Mouse (Mus musculus): ENCODE results near the gene Kcng1.
A peak's percentile ranks its signal among the peaks of the same experiment; 100 is the strongest.

The Kcng1 gene

GRCm38 (mm10) chr2:168281582-168281981 is at the start of gene Kcng1:
Gene Kcng1 (minus strand): TSS chr2:168281736.
- no peak for DNase-seq (ENCODE audit: low spot score in 2 of 2)

- no peak for DNase-seq (ENCODE audit: low spot score in 2 of 2)
Observed at GRCm38 (mm10) chr2:168330421-168331070, 49.0 kb upstream of the Kcng1 start.

GRCm38 (mm10) chr2:168321716-168322374 is 40.3 kb upstream of the Kcng1 start:
- DNase-seq (ENCODE audit: low spot score in 2 of 2), result no peak

- DNase-seq (ENCODE audit: low spot score in 2 of 2), result no peak
Observed at GRCm38 (mm10) chr2:168320388-168321182, 39.0 kb upstream of the Kcng1 start.

- DNase-seq (ENCODE audit: low spot score in 2 of 2), result no peak
Observed at GRCm38 (mm10) chr2:168314646-168315446, 33.3 kb upstream of the Kcng1 start.

GRCm38 (mm10) chr2:168312504-168312903 is 31.0 kb upstream of the Kcng1 start:
- DNase-seq (ENCODE audit: low spot score in 2 of 2), result no peak

GRCm38 (mm10) chr2:168311006-168311405 is 29.5 kb upstream of the Kcng1 start:
- DNase-seq (ENCODE audit: low spot score in 2 of 2), result no peak

GRCm38 (mm10) chr2:168308916-168309315 is 27.4 kb upstream of the Kcng1 start:
- DNase-seq (ENCODE audit: low spot score in 2 of 2), result no peak

- no peak for DNase-seq (ENCODE audit: low spot score in 2 of 2)
Observed at GRCm38 (mm10) chr2:168299650-168300049, 18.1 kb upstream of the Kcng1 start.

GRCm38 (mm10) chr2:168296530-168296929 is 15.0 kb upstream of the Kcng1 start:
- DNase-seq (ENCODE audit: low spot score in 2 of 2), result no peak

GRCm38 (mm10) chr2:168292521-168292920 is 11.0 kb upstream of the Kcng1 start:
- DNase-seq (ENCODE audit: low spot score in 2 of 2), result no peak

GRCm38 (mm10) chr2:168292041-168292440 is 10.5 kb upstream of the Kcng1 start:
- DNase-seq (ENCODE audit: low spot score in 2 of 2), result no peak

- DNase-seq (ENCODE audit: low spot score in 2 of 2), result no peak
Observed at GRCm38 (mm10) chr2:168289851-168290250, 8.3 kb upstream of the Kcng1 start.

- DNase-seq (ENCODE audit: low spot score in 2 of 2), result no peak
Observed at GRCm38 (mm10) chr2:168289016-168289415, 7.5 kb upstream of the Kcng1 start.

- DNase-seq (ENCODE audit: low spot score in 2 of 2), result no peak
Observed at GRCm38 (mm10) chr2:168286987-168287386, 5.5 kb upstream of the Kcng1 start.

- no peak for DNase-seq (ENCODE audit: low spot score in 2 of 2)
Observed at GRCm38 (mm10) chr2:168285143-168285542, 3.6 kb upstream of the Kcng1 start.

- DNase-seq (ENCODE audit: low spot score in 2 of 2), result no peak
Observed at GRCm38 (mm10) chr2:168280729-168281581, 581 bp downstream of the Kcng1 start.

- DNase-seq (ENCODE audit: low spot score in 2 of 2), result peak; percentile 32 to 36
Observed at GRCm38 (mm10) chr2:168274374-168274935, 7.1 kb downstream of the Kcng1 start.

- no peak for DNase-seq (ENCODE audit: low spot score in 2 of 2)
Observed at GRCm38 (mm10) chr2:168273387-168273786, 8.1 kb downstream of the Kcng1 start.

- no peak for DNase-seq (ENCODE audit: low spot score in 2 of 2)
Observed at GRCm38 (mm10) chr2:168268033-168268432, 13.5 kb downstream of the Kcng1 start.

GRCm38 (mm10) chr2:168260900-168261299 is 20.6 kb downstream of the Kcng1 start:
- no peak for DNase-seq (ENCODE audit: low spot score in 2 of 2)
